Mouse (Mus musculus) forebrain, embryonic 16.5 days (tissue): Measurements from ENCODE around the gene Ispd. TPM values are rescaled to one million over a fixed set of nuclear protein-coding genes. Genes with fewer than 3 reads are reported as not detected.
A peak's percentile ranks its signal among the peaks of the same experiment; 100 is the strongest.

ENCODE experiments used
- ATAC-seq: fragments of 200-750 bp; cut with Nextera tagmentation; 2 replicates; pipeline ENCODE4 v1.8.0; 2017; ENCODE audit warnings: mild to moderate bottlenecking, moderate library complexity
- H3K27ac ChIP-seq: fragments of 300-500 bp; sonication (generic); 2 replicates; pipeline ENCODE4 v1.5.1; 2014; ENCODE audit warnings: low read length, control low read depth
- H3K27me3 ChIP-seq: fragments of 300-500 bp; sonication (generic); replicated peaks from 2 replicates; pipeline ENCODE4 v1.6.1; 2014; ENCODE audit warnings: low read length; ENCODE audit not compliant: control insufficient read depth, insufficient read depth
- H3K36me3 ChIP-seq: fragments of 300-500 bp; sonication (generic); 2 replicates; pipeline ENCODE4 v1.6.1; 2014; ENCODE audit not compliant: control insufficient read depth, insufficient read depth
- H3K4me1 ChIP-seq: fragments of 300-500 bp; sonication (generic); replicated peaks from 2 replicates; pipeline ENCODE4 v1.6.1; 2014; ENCODE audit warnings: low read length; ENCODE audit not compliant: control insufficient read depth, insufficient read depth
- H3K4me2 ChIP-seq: fragments of 300-500 bp; sonication (generic); 2 replicates; pipeline ENCODE4 v1.6.1; 2014; ENCODE audit warnings: mild to moderate bottlenecking, low read length, control low read depth
- H3K4me3 ChIP-seq: fragments of 300-500 bp; sonication (generic); replicated peaks from 2 replicates; pipeline ENCODE4 v1.5.1; 2014; ENCODE audit warnings: mild to moderate bottlenecking, low read length, control low read depth
- H3K9ac ChIP-seq: fragments of 300-500 bp; sonication (generic); replicated peaks from 2 replicates; pipeline ENCODE4 v1.6.1; 2014; ENCODE audit warnings: low read depth, low read length, control low read depth
- H3K9me3 ChIP-seq: fragments of 300-500 bp; sonication (generic); 2 replicates; pipeline ENCODE4 v1.6.1; 2016; ENCODE audit warnings: low read length; ENCODE audit not compliant: control insufficient read depth
- WGBS: fragments of 180-500 bp; shearing (Covaris S2); extraction: QIAGEN DNeasy Blood & Tissue Kit; methylation state at CpG from one replicate; pipeline ENCODE4 v1.1.7; 2014; 5-methylcytosine and 5-hydroxymethylcytosine counted together
- polyA plus RNA-seq: library from polyadenylated mRNA; unstranded; fragments of >200 nt; fragmentation: Nextera tagmentation; extraction: Ambion mirVana; gene quantifications from 2 replicates; pipeline ENCODE4 v1.2.1, GENCODE M21; 2015

Ispd gene
- polyA plus RNA-seq, 1 experiment from 2014 or later = 7.0 TPM

GRCm38 (mm10) chr12:36481742-36482141 is 100.5 kb downstream of the Ispd start:
- Histone ChIP-seq H3K36me3 (no peaks in the 10 kb centered on the region), H3K27ac (no peak overlapping the region), H3K9ac (no peak overlapping the region), H3K4me2 (no peak overlapping the region), H3K4me3 (no peak overlapping the region), H3K4me1 (no peaks in the 10 kb centered on the region), H3K27me3 (no peaks in the 10 kb centered on the region), H3K9me3 (no peaks in the 10 kb centered on the region)
- WGBS = 90% methylated on average over 3 of the region's 3 CpGs
- ATAC-seq = no peak

GRCm38 (mm10) chr12:36483346-36483745 is 102.1 kb downstream of the Ispd start:
- H3K27ac ChIP-seq = no peak overlapping the region
- H3K27me3 ChIP-seq = no peaks in the 10 kb centered on the region
- H3K36me3 ChIP-seq = no peaks in the 10 kb centered on the region
- no peaks in the 10 kb centered on the region for H3K4me1 ChIP-seq
- no peak overlapping the region for H3K4me3 ChIP-seq
- no peak overlapping the region for H3K9ac ChIP-seq
- H3K9me3 ChIP-seq = no peaks in the 10 kb centered on the region
- H3K4me2 ChIP-seq = no peak overlapping the region
- no peak for ATAC-seq
- WGBS = 48% methylated on average over 2 of the region's 2 CpGs

- no peak overlapping the region for H3K9ac ChIP-seq
- no peak for ATAC-seq
- H3K27ac ChIP-seq = no peak overlapping the region
- H3K4me2 ChIP-seq = no peak overlapping the region
- H3K4me1 ChIP-seq = no peaks in the 10 kb centered on the region
- H3K4me3 ChIP-seq = no peak overlapping the region
- H3K9me3 ChIP-seq = no peaks in the 10 kb centered on the region
- H3K27me3 ChIP-seq = no peaks in the 10 kb centered on the region
- WGBS = 92% methylated on average over 3 of the region's 3 CpGs
- H3K36me3 ChIP-seq = no peaks in the 10 kb centered on the region
Observed at GRCm38 (mm10) chr12:36497565-36497964, 116.3 kb downstream of the Ispd start.

- no peaks in the 10 kb centered on the region for H3K4me1 ChIP-seq
- H3K36me3 ChIP-seq = no peaks in the 10 kb centered on the region
- no peak overlapping the region for H3K4me3 ChIP-seq
- no peaks in the 10 kb centered on the region for H3K9me3 ChIP-seq
- H3K27ac ChIP-seq = no peak overlapping the region
- WGBS = 70% methylated on average over 7 of the region's 7 CpGs
- peak; percentile 55; the same call in 1 of the 2 replicates for ATAC-seq
- no peak overlapping the region for H3K4me2 ChIP-seq
- H3K9ac ChIP-seq = no peak overlapping the region
- no peaks in the 10 kb centered on the region for H3K27me3 ChIP-seq
Observed at GRCm38 (mm10) chr12:36507111-36507903, 126.1 kb downstream of the Ispd start.

- peak; percentile 36 for ATAC-seq
- no peaks in the 10 kb centered on the region for H3K36me3 ChIP-seq
Observed at GRCm38 (mm10) chr12:36509954-36510642, 128.8 kb downstream of the Ispd start.

GRCm38 (mm10) chr12:36521774-36522173 is 140.5 kb downstream of the Ispd start:
- Histone ChIP-seq H3K9ac (no peak overlapping the region), H3K27me3 (no peaks in the 10 kb centered on the region), H3K27ac (no peak overlapping the region), H3K9me3 (no peaks in the 10 kb centered on the region), H3K4me3 (no peak overlapping the region), H3K36me3 (no peaks in the 10 kb centered on the region), H3K4me2 (no peak overlapping the region), H3K4me1 (no peaks in the 10 kb centered on the region)
- 94% methylated on average over 2 of the region's 2 CpGs for WGBS
- ATAC-seq = no peak

More at GRCm38 (mm10) chr12:36509954-36510642, 128.8 kb downstream of the Ispd start:
- WGBS = 73% methylated on average over 10 of the region's 10 CpGs
- H3K4me3 ChIP-seq = no peak overlapping the region
- no peaks in the 10 kb centered on the region for H3K9me3 ChIP-seq
- no peaks in the 10 kb centered on the region for H3K27me3 ChIP-seq
- H3K4me2 ChIP-seq = no peak overlapping the region
- H3K9ac ChIP-seq = no peak overlapping the region
- H3K4me1 ChIP-seq = no peaks in the 10 kb centered on the region
- no peak overlapping the region for H3K27ac ChIP-seq

GRCm38 (mm10) chr12:36523515-36523914 is 142.3 kb downstream of the Ispd start:
- no peak overlapping the region for H3K9ac ChIP-seq
- H3K9me3 ChIP-seq = no peaks in the 10 kb centered on the region
- no peaks in the 10 kb centered on the region for H3K36me3 ChIP-seq
- H3K4me2 ChIP-seq = no peak overlapping the region
- H3K27me3 ChIP-seq = no peaks in the 10 kb centered on the region
- 83% methylated on average over 2 of the region's 2 CpGs for WGBS
- H3K27ac ChIP-seq = no peak overlapping the region
- no peak for ATAC-seq
- no peak overlapping the region for H3K4me3 ChIP-seq
- no peaks in the 10 kb centered on the region for H3K4me1 ChIP-seq

GRCm38 (mm10) chr12:36530920-36531319 is 149.7 kb downstream of the Ispd start:
- WGBS = 11% methylated on average over 2 of the region's 2 CpGs
- Histone ChIP-seq H3K4me1 (no peaks in the 10 kb centered on the region), H3K9me3 (no peaks in the 10 kb centered on the region), H3K4me3 (no peak overlapping the region), H3K4me2 (no peak overlapping the region), H3K9ac (no peak overlapping the region), H3K27me3 (no peaks in the 10 kb centered on the region), H3K27ac (no peak overlapping the region), H3K36me3 (no peaks in the 10 kb centered on the region)
- no peak for ATAC-seq

- Histone ChIP-seq H3K27me3 (no peaks in the 10 kb centered on the region), H3K27ac (no peak overlapping the region), H3K9me3 (no peaks in the 10 kb centered on the region), H3K9ac (no peak overlapping the region), H3K4me1 (no peaks in the 10 kb centered on the region), H3K36me3 (no peaks in the 10 kb centered on the region), H3K4me2 (no peak overlapping the region), H3K4me3 (no peak overlapping the region)
- WGBS = 13% methylated on average over 4 of the region's 4 CpGs
- no peak for ATAC-seq
Observed at GRCm38 (mm10) chr12:36531421-36532072, 150.3 kb downstream of the Ispd start.
